Mouse (Mus musculus) gastrocnemius, postnatal 36 days (tissue): ENCODE measurements around the gene Fbxw5. TPM values are rescaled to one million over a fixed set of nuclear protein-coding genes. Genes with fewer than 3 reads are reported as not detected.
A peak's percentile ranks its signal among the peaks of the same experiment; 100 is the strongest.
"Not testable (repeated sequence)": the region's sequence is repeated elsewhere in the genome, so short reads cannot be mapped to it uniquely, and the experiment has no call there.

ENCODE experiments used
- DNase-seq, 2 experiments: peaks; one replicate each; pipeline ENCODE4 v3.0.0; 2022
- intact Hi-C: fragments of 180-260 bp; cut with DNase I; formaldehyde crosslinking; loops from one replicate; pipeline ENCODE4 v1.15.1; 2025
- total RNA-seq, 2 experiments: library from RNA; stranded (reverse); gene quantifications; 2 replicates each; pipeline ENCODE4 v1.2.3; 2021

Fbxw5 gene
- total RNA-seq, 2 experiments from 2014 or later = 75.3 to 83.6 TPM

- DNase-seq = no peak
- intact Hi-C loops = no loop called here
These were observed 5.3 kb downstream of the Fbxw5 start for GRCm38 (mm10) chr2:25505860-25506259.

- intact Hi-C loops = no loop called here
- DNase-seq = no peak
These were observed 6.4 kb downstream of the Fbxw5 start for GRCm38 (mm10) chr2:25506964-25507363.

- intact Hi-C loops = loop anchor here (1.0 kb wide), 1 partner anchor 41 kb away; no protein-coding TSS in a partner anchor
- DNase-seq = no peak
These were observed 9.4 kb downstream of the Fbxw5 start for GRCm38 (mm10) chr2:25509912-25510311.

- intact Hi-C loops = no loop called here
These were observed 26.2 kb downstream of the Fbxw5 start for GRCm38 (mm10) chr2:25526510-25527302.

GRCm38 (mm10) chr2:25533707-25534106 lies 33.2 kb downstream of the Fbxw5 start:
- intact Hi-C loops = no loop called here

More at GRCm38 (mm10) chr2:25526510-25527302, 26.2 kb downstream of the Fbxw5 start:
- no peak for DNase-seq

GRCm38 (mm10) chr2:25534178-25534865 lies 33.8 kb downstream of the Fbxw5 start:
- intact Hi-C loops = no loop called here
- DNase-seq = peak; percentile 83 to 84

More at GRCm38 (mm10) chr2:25533707-25534106, 33.2 kb downstream of the Fbxw5 start:
- no peak for DNase-seq

GRCm38 (mm10) chr2:25534866-25535182 lies 34.3 kb downstream of the Fbxw5 start:
- DNase-seq = no peak
- intact Hi-C loops = no loop called here

- DNase-seq = no peak
- intact Hi-C loops = no loop called here
These were observed 36.0 kb downstream of the Fbxw5 start for GRCm38 (mm10) chr2:25536531-25536930.

GRCm38 (mm10) chr2:25540541-25540948 lies 40.0 kb downstream of the Fbxw5 start:
- DNase-seq = no peak
- intact Hi-C loops = no loop called here

- no peak for DNase-seq
- intact Hi-C loops = no loop called here
These were observed 41.3 kb downstream of the Fbxw5 start for GRCm38 (mm10) chr2:25541644-25542367.

- peak in 1 of 2 experiments; percentile 65 for DNase-seq
- intact Hi-C loops = no loop called here
These were observed 45.7 kb downstream of the Fbxw5 start for GRCm38 (mm10) chr2:25545996-25546810.

GRCm38 (mm10) chr2:25546811-25547491 lies 46.4 kb downstream of the Fbxw5 start, which contains the start of gene Traf2:
TSS of gene Traf2 (minus strand) at chr2:25546940.
- intact Hi-C loops = no loop called here
- DNase-seq = peak; percentile 97 to 99

- peak in 1 of 2 experiments; percentile 10 for DNase-seq
- intact Hi-C loops = no loop called here
These were observed 48.8 kb downstream of the Fbxw5 start for GRCm38 (mm10) chr2:25549021-25549991.

GRCm38 (mm10) chr2:25551186-25551585 lies 50.6 kb downstream of the Fbxw5 start:
- intact Hi-C loops = loop anchor here (1.0 to 2.0 kb wide), 2 partner anchors 41 to 128 kb away; partner anchors contain the start of gene Fut7
- DNase-seq = peak in 1 of 2 experiments; percentile 16

GRCm38 (mm10) chr2:25553171-25553786 lies 52.7 kb downstream of the Fbxw5 start:
- DNase-seq, intact Hi-C loops: not testable (repeated sequence)
